Mouse (Mus musculus): ENCODE data around the gene Uvrag. TPM values are rescaled to one million over a fixed set of nuclear protein-coding genes. Genes with fewer than 3 reads are reported as not detected.

The Uvrag gene
- polyA plus RNA-seq, 2 experiments from 2014 or later, result 6.7 to 8.9 TPM

DNA sequence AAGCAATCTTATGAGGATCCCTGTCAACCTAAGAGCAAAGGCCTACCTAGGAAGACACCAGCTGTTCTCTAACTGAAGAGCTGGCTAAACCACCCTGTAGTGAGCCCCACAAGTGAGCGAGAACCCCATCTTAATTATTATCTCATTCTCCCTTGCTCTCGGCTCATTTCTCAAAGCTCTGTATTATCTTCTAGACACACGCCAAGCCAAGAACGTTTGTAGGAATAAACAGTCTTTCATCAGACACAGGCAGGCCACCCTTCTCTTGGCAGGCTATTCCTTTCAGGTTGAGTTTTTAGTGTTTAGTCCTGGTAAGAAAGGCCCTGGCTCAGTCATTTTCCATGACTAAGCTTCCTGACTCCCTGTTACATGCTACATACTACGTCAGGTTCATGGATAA, 218.0 kb downstream of the Uvrag start:
- ATAC-seq, result no peak

DNA sequence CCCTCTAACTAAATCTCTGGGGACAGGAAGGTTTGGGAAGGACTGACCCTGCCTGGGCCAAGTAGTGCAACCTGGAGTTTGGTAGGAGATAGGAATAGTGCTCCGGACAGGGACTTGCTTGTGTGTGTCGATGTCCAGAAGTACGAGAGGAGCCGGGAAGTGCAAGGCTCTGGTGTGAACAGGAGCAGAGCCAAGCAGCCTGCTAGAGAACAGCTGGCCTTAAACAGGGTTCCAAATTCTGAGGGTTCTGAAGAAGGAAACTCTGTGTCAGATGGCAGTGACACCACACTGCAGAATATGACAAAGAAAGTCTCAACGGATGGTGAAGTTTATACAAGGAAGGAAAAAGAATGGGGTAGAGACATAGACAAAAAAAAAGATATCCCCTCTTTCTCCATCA, 223.5 kb downstream of the Uvrag start:
- ATAC-seq, result no peak

DNA sequence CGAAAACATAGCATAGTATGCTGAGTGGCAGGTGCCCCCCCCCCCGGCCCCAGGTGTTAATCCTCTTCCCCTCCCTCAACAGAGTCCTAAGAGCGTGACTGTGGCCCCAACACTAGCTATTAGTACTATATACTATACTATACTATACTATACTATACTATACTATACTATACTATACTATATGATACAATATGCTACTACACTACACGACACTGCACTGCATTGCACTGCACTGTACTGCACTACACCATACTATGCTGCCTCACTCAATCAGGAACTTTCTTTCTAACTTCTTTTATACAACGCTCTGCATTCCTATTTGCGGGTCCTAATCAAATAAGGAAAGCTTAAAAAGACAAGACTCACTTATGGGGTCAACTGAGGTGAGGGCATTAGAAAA, 224.4 kb downstream of the Uvrag start:
- ATAC-seq, result no peak

DNA sequence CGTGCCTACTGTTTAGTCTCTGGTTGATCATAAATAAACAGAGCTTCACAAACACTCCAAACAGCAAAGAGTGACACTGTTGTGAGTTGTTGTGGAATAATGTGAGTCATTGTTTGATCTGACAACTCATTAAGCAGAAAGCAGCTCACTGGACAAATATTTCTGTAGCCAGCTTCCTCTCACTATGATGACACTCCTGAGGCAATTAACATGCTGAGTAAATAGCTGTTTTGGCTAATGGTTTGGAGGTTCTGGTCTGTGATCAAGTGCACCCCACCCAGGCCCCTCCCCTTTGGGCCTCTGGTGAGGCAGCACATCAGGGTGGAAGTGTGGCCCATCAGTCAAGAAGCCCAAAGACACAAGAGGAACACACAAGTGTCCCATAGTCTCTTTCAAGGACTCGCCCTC, 228.0 kb downstream of the Uvrag start:
- ATAC-seq, result no peak

DNA sequence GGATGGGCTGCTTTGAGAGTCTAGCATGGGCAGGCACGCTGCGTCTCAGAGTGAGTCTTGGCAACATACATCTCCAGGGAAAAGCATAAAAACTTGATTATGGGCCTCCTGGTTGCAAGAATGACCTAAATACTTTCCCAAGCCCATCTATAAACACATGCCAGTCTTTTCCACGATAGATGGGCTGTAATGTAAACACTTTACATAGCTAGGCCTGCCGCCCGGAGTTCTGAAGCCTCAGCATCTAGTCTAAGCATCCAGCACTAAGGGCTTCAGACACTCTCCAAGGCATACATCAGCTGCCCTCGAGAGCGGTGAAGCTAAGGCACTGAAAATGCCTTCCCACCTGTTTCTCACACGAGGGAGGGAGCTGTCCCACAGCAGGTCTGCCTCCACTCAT, 229.7 kb downstream of the Uvrag start:
- ATAC-seq, result no peak

DNA sequence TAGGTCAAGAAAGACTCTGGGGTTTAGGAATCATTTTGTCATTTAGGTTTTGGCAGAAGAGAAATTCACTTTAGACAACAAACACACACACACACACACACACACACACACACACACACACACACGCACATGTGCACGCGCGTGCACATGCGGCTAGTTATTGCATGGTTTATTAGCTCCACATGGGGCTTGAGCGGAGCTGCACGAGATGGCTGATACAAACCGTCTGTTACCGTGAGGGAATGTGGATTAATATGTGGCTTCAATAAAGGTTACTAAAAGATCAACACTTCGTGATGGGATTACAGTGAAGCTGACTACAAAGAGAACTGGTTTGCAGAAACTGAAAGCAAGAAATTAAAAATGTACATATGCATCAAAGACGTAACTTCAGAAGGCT, 230.2 kb downstream of the Uvrag start:
- no peak for ATAC-seq

DNA sequence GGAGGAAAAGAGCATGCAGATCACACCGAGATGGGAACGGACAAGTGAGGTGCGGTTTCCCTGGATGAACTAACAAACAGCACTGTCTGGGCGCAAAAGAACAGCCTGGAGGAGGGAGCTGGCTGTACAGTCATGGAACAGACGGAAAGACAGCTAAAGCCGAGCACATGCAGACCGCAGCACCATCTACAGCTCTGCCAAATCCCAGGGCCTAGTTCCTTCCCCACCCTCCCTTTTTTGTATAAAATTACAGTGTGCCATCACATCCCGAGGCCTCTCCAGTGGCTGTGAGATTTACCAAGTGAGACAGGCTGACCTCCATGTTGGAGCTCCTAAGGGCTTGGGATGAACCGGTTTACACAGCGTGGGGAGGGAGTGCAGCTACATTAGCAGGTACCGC, 230.8 kb downstream of the Uvrag start:
- no peak for ATAC-seq

DNA sequence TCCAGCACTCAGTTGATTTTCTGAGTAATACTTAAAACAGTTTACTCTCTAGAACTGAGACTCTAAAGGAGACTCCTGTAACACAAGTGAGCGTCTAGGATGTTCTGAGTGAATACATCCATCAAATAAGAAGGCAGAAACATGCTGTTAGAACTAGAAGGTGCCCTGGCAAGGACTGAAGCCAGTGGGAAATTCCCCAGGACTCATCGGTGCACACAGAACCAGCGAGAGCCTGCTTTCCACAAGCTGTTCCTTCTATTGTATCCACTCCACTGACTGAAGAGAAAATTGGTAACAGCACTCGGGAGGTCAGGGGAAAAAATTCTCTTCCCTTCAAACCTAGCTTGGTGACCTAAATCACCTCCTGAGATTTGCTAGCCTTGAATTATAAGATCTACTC, 233.5 kb downstream of the Uvrag start:
- ATAC-seq, result no peak

DNA sequence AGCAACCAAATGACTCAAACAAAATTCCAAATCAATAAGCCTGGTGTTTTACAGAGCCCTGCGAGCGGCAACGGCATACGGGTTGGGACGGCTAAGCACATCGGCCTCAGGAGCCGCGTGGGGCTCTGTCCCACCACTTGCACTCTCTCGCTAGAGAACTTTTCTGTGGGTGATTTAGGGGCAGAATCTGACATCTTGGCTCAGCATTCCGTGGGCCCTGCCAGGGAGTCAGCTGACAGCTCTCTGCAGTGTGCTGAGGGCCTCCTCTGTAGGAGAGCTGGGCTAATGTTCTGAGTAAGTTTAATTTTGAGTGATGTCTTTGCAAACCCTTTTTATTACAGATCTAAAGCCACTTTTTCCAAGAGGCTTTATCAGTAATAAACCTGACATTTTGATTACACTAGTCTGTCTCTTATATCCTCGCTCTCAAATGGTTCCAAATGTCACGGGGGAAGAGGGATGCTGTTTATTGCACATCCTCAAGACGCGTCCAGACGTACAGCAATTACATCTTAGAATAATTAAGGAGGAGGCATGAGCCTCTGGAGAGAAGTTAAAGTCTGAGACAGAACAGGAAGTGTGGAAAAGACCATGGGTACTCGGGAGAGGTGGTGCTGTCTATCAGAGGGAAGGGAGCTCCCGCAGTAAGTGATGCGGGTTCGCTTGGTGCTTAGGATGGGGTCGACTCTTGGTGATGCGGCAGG, 236.1 kb downstream of the Uvrag start:
- no peak for ATAC-seq

DNA sequence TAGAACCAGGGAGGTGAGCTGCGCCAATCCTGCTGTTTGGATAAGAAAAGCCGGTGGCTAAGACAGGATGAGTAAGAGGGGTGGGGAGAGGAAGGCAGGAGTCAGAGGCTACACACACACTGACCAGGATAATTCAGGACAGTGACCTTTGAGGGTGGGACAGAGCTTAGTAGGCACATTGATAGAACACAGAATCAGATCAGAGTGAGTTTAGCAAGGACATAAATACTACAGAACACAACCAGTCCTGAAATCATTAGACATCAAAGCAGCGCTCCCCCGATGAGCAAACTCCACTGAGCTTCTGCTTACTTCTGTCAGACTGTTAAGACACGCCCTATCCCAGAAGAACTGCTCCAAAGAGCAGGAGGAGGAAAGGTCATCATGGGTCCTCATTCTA, 237.1 kb downstream of the Uvrag start:
- no peak for ATAC-seq

DNA sequence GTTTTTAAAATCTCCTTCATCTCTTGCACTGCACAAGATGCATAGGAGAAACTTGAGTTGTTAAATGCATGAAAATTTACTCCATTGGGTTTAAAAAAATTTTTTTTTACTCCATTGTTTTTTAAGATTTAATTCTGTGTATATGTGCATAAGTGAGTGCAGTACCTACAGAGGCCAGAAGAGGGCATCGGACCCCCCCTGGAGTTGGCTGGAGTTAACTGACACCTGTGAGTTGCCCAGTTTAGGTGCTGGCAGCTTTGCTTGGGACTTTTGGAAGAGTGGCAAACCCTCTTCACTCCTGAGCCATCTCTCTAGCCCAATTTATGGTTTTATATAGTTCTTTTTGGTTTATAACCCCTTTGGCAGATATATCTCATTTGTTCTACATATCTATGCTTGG, 239.8 kb downstream of the Uvrag start:
- ATAC-seq, result no peak

DNA sequence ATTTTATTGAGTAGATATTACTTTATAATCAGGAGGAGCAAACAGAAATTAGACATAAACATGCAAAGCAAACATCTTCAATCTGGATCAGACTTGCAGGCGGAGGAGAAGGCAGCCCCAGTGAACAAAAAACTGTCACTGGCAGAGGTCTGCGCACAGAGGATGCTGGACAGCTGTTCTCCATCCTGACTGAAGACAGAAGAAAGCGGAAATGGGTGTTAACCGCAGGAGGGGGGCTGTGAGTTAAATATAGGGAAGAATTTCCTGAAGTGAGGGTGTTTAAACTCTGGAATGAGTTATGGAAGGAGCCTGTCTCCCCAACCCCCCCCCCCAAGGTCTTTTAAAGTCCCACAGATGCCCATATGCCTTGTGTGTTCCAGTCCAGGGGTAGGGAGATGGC, 241.1 kb downstream of the Uvrag start:
- no peak for ATAC-seq

DNA sequence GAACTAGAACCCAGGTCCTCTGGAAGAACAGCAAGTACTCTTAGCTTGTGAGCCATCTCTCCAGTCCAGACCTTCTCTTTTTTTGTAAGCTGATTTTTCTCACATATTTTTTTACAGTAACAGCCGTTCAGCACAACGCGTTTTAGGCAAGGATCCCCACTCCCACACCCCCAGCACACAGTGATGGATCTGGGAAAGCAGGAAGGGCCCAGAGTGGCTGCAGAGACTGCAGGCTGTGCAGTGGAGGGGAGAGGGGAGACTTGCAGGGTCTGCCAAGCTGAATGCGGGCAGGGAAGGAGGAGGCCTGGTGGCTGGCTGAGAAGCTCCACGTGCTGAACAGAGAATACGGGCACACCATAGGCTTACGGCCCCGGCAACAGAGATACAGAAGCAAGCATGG, 243.6 kb downstream of the Uvrag start:
- no peak for ATAC-seq

DNA sequence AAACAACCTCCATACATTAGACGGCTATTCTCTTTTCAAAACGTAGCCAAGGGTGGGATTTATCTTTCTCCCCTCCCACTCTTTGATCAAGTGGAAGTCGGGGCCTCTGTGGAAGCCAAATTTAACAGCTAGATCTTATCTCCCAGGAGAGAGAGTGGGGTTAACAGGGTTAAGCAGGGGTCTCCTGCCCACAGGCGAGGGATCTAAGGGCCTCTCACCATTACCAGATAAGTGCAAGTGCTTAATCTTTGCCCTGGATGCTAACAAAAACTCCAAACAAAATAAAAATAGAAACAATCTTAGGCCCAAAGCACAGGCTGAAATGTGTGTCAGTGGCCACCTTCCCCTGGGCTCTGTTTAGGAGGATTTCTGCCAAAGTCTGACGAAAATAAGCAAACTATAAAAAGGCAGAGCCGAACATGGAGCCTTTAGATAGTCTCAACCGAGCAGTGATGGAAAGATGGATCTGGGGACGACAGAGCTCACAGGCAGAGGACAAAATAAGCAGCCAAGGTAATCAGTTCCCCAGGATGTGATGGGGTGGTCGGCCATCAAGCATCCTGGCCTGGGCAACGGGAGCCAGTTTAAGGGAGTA, 245.3 kb downstream of the Uvrag start:
- no peak for ATAC-seq

DNA sequence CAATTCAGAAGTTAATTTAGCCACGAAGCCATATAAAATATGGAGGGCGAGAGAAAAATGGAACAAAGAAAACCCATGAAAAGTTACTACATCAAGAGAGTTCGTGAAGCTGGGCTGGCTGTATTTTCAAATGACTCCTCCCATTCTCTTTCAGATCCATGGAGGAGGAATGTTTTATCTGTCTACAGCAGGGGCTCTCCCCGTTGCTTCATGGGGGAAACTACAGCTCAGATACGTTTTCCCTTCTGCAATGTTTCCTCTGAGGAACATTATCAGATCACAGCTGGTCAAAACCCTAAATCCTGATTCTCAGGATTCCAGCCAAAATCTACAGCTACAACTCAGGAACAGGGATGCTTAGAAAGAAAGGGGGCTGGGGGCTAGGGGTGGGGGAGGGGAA, 246.2 kb downstream of the Uvrag start:
- ATAC-seq, result no peak

DNA sequence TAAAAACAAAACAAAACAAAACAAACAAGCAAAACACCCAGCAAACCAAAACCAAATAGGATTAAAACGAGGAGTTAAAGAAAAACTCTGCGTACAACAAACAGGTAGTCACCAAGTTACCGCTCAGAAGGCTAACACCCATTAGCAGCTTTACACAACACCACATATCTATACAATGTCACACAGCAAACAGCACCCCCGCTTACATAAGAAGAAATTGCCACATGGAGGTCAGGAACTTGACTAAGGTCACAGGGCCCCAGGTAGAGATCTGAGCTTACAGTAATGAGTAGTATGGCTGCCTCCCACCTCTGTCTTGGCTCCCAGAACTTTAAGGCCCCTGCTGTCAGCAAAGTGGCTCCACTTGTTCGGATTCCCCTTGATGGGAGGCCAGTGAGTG, 246.6 kb downstream of the Uvrag start:
- no peak for ATAC-seq

DNA sequence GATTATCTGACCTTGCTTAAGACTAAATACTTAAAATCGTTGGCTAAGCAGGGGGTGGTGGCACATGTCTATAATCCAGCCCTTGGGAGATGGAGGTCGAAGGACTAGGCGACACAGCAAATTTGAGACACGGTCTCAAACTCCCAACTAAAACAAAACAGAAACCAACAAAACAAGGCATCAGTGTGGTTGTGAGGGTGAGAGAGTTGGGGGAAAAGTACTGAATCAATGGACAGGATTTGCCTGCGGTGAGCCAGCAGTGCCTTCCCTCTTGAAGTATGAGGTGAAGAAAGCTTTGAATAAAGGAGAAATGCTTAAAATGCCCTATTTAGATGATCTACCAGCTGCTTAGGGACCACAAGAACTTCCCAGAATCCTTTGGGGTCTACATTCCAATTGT, 247.8 kb downstream of the Uvrag start:
- no peak for ATAC-seq

DNA sequence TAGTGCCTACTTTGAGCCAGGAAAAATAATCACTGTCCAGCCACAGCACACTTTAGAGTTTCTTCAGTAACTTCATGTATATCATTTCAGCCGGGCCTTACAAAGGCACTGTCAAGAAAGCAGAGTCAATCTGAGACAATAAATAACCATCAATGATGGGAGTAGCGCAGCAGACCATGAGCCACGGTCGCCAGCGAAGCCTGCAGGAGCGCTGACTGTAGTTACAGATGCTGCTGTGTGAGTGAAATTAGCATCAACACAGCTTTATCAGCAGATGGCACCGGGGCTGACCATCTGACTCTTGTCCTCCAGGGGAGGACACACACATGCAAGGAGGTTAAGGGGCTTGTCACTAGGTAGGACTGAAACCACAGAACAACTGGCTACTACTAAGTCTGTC, 251.7 kb downstream of the Uvrag start:
- no peak for ATAC-seq

DNA sequence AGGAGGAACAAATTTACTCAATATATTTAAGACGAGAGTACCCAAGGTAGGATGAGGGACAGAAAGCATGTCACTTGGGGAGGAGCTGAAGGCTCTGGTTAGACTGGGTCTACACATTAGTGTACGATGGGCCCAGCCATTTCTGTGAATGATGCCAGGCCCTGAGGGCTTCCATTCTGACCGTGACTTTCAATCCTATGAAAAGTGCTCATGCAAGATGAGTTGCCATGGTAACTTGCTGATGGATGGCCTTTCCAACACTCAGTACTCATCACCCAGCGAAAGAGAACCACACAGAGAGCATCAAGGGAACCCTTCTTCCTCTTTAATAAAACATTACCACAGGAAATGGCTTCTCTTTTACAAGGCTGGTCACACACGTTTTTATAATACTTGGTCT, 252.1 kb downstream of the Uvrag start:
- ATAC-seq, result no peak

DNA sequence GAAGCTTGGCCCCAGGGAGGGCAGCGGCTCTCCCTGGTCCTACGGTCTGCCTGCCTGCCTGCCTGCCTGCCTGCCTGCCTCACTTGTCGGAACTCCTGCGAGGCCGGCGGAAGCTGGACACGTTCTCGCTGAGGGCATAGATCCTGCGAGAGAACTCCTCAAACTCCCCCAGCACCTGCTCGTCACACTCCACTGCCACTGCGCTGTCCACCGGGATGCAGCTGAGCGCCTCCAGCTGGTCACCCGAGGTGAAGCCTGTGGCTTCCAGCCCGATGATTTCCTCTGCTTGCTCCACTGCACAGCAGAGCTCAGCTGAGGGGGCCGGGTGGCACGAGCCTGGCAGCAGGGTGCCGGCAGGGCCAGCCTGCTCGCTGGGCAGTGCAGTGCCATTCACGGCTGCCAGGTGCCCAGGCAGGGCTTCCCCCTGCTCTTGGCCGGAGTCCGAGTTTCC, 253.1 kb downstream of the Uvrag start:
- no peak for ATAC-seq

DNA sequence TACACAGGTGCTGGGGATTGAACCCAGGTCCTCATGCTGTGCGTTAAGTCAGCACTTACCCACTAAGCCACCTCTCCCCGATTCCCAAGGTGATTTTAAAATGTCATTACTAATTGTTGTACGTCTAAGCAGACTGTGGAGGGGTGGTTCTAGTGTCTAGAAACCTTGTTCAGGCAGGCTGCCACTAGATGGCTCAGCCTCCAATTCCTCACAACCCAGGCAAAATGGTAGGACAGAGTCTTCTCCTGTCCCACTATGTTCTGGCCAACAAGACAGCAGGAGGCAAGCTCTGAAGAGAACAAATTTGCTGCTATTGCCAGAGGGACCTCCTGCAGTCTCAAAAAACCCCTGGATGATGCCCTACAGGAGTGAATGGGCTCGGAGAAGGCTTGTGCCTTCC, 259.1 kb downstream of the Uvrag start:
- ATAC-seq, result no peak

DNA sequence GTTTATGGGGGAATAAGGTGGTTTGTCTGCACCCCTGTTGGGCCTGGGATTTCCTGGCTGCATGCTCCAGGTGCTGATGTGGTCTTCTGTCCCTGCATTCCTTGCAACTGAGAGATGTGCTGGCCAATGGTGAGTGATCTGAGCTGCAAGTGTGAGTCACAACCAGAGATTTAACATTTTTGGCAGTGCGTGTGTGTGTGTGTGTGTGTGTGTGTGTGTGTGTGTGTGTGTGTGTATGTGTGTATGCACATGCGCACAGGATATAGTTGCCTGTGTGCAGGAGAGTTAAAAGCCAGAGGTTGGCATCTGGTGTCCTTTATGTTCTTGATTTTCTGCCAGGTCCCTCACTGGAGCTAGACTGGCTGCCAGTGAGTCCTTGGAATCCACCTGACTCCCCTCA, 261.8 kb downstream of the Uvrag start:
- no peak for ATAC-seq

DNA sequence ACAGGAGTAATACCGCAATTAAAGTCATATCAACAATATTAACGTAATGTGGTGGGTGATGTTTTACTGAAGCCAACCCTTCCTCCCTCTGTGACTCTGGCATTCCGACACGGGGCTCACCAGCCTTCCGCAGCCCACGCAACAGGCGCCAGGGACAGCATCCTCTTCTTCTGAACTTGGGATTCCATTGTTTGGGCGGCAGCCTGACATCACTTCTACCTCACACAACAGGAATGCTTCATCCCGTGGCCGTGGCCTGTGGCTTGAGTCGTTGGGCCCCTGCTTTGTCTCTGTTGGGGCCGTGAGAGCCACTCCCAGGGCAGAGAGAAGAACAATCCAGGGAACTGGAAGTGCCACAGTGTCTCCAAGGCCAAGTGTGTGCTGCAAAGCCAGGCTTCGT, 264.8 kb downstream of the Uvrag start:
- ATAC-seq, result no peak

DNA sequence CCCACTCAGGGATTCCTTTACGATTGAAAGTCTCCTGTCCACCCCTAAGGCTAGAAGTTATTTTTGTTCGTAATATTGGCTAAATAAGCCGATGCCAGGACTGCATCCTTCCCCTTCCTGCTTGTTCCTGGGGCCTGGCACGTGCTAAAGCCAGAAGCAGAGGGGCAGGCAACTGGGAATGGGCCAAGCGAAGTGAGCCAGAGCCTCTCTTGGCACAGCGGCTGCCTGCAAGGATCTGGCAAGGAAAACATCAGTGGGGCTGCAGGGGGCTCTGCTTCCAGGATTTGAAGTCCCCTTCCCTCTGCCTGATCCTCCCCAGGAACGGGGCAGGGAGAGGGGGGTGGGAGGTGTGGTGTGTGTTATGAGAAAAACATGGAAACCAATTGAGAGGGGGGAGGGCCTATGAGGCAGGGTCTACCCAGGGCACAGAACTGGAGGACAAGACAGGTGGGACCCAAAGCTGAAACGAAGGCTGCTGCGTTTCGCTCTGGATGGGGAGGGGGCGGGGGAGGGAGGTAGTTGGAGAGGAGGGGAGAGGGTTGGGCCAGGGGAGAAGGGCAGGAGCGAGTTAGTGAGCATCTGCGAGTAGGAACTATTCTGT, 265.5 kb downstream of the Uvrag start:
- no peak for ATAC-seq
